Mouse (Mus musculus) kidney, embryonic 15.5 days (tissue): ENCODE data around the gene Rps7. TPM values are rescaled to one million over a fixed set of nuclear protein-coding genes. Genes with fewer than 3 reads are reported as not detected.

Experiments used
- ATAC-seq: fragments of 200-750 bp; cut with Nextera tagmentation; replicated peaks from 2 replicates; pipeline ENCODE4 v1.8.0; 2017; ENCODE audit warnings: moderate TSS enrichment; ENCODE audit not compliant: low FRiP score
- H3K27ac ChIP-seq: fragments of 300-500 bp; sonication (generic); 2 replicates; pipeline ENCODE4 v1.5.1; 2015; ENCODE audit warnings: mild to moderate bottlenecking, inconsistent platforms
- H3K27me3 ChIP-seq: fragments of 300-500 bp; sonication (generic); 2 replicates; pipeline ENCODE4 v1.6.1; 2015; ENCODE audit warnings: inconsistent platforms
- H3K36me3 ChIP-seq: fragments of 300-500 bp; sonication (generic); 2 replicates; pipeline ENCODE4 v1.6.1; 2015; ENCODE audit warnings: inconsistent platforms
- H3K4me1 ChIP-seq: fragments of 300-500 bp; sonication (generic); 2 replicates; pipeline ENCODE4 v1.6.1; 2015; ENCODE audit warnings: inconsistent platforms
- H3K4me2 ChIP-seq: fragments of 300-500 bp; sonication (generic); 2 replicates; pipeline ENCODE4 v1.6.1; 2015; ENCODE audit warnings: moderate library complexity, mild to moderate bottlenecking, inconsistent platforms
- H3K4me3 ChIP-seq: fragments of 300-500 bp; sonication (generic); replicated peaks from 2 replicates; pipeline ENCODE4 v1.5.1; 2015; ENCODE audit warnings: mild to moderate bottlenecking, inconsistent platforms
- H3K9ac ChIP-seq: fragments of 300-500 bp; sonication (generic); 2 replicates; pipeline ENCODE4 v1.6.1; 2015; ENCODE audit warnings: mild to moderate bottlenecking, inconsistent platforms
- H3K9me3 ChIP-seq: fragments of 300-500 bp; sonication (generic); replicated peaks from 2 replicates; pipeline ENCODE4 v1.6.1; 2016; ENCODE audit warnings: inconsistent platforms
- WGBS: fragments of 180-500 bp; shearing (Covaris S2); methylation state at CpG from one replicate; pipeline ENCODE4 v1.1.7; 2015; ENCODE audit warnings: mixed read lengths; 5-methylcytosine and 5-hydroxymethylcytosine counted together
- polyA plus RNA-seq: library from polyadenylated mRNA; unstranded; fragments of >200 nt; fragmentation: Nextera tagmentation; extraction: Ambion mirVana; gene quantifications from 2 replicates; pipeline ENCODE4 v1.2.1, GENCODE M21; 2015

Rps7 gene
- polyA plus RNA-seq, 1 experiment from 2014 or later: 680 TPM

GRCm38 (mm10) chr12:28636543-28636942, 790 bp upstream of the Rps7 start:
- Histone ChIP-seq H3K9ac (no peak overlapping the region), H3K27me3 (no peaks in the 10 kb centered on the region), H3K4me3 (peak overlapping the region; percentile 88), H3K9me3 (no peaks in the 10 kb centered on the region), H3K27ac (no peak overlapping the region), H3K4me1 (peaks cover 18% of the 10 kb centered on the region), H3K36me3 (peaks cover 33% of the 10 kb centered on the region), H3K4me2 (peak overlapping the region; percentile 71)
- ATAC-seq: no peak
- 92% methylated on average over 6 of the region's 6 CpGs for WGBS

GRCm38 (mm10) chr12:28635058-28635534, 657 bp downstream of the Rps7 start:
- Histone ChIP-seq H3K4me3 (peak overlapping the region; percentile 88), H3K9me3 (no peaks in the 10 kb centered on the region), H3K9ac (peak overlapping the region; percentile 98), H3K4me2 (peak overlapping the region; percentile 71), H3K27me3 (no peaks in the 10 kb centered on the region), H3K27ac (peak overlapping the region; percentile 89), H3K4me1 (peaks cover 18% of the 10 kb centered on the region), H3K36me3 (peaks cover 47% of the 10 kb centered on the region)
- WGBS: 1% methylated on average over 23 of the region's 23 CpGs
- ATAC-seq: peak; percentile 35; the same call in 1 of the 2 replicates

GRCm38 (mm10) chr12:28628436-28628835, 7.3 kb downstream of the Rps7 start:
- H3K9me3 ChIP-seq: no peaks in the 10 kb centered on the region
- peaks cover 56% of the 10 kb centered on the region for H3K36me3 ChIP-seq
- WGBS: 96% methylated on average over 2 of the region's 2 CpGs
- H3K4me2 ChIP-seq: no peak overlapping the region
- no peak for ATAC-seq
- H3K4me1 ChIP-seq: peaks cover 4% of the 10 kb centered on the region
- H3K27ac ChIP-seq: no peak overlapping the region; the same call in 1 of the 2 replicates
- no peaks in the 10 kb centered on the region for H3K27me3 ChIP-seq
- no peak overlapping the region for H3K4me3 ChIP-seq
- no peak overlapping the region for H3K9ac ChIP-seq

GRCm38 (mm10) chr12:28627092-28627491, 8.7 kb downstream of the Rps7 start:
- Histone ChIP-seq H3K36me3 (peaks cover 43% of the 10 kb centered on the region), H3K9ac (no peak overlapping the region), H3K9me3 (no peaks in the 10 kb centered on the region), H3K27me3 (no peaks in the 10 kb centered on the region), H3K4me2 (no peak overlapping the region), H3K27ac (no peak overlapping the region), H3K4me3 (no peak overlapping the region), H3K4me1 (peaks cover 12% of the 10 kb centered on the region)
- WGBS: 48% methylated on average over 4 of the region's 4 CpGs
- ATAC-seq: no peak

- Histone ChIP-seq H3K9ac (no peak overlapping the region), H3K9me3 (no peaks in the 10 kb centered on the region), H3K36me3 (peaks cover 26% of the 10 kb centered on the region), H3K27ac (no peak overlapping the region), H3K4me3 (no peak overlapping the region), H3K4me1 (peaks cover 25% of the 10 kb centered on the region), H3K27me3 (no peaks in the 10 kb centered on the region), H3K4me2 (no peak overlapping the region)
- no peak for ATAC-seq
- 75% methylated on average over 7 of the region's 7 CpGs for WGBS
Observed at GRCm38 (mm10) chr12:28625407-28625806, 10.3 kb downstream of the Rps7 start.

- H3K9ac ChIP-seq: no peak overlapping the region
- no peaks in the 10 kb centered on the region for H3K27me3 ChIP-seq
- H3K4me2 ChIP-seq: no peak overlapping the region
- no peak for ATAC-seq
- H3K9me3 ChIP-seq: no peaks in the 10 kb centered on the region
- H3K27ac ChIP-seq: no peak overlapping the region
- 89% methylated on average over 2 of the region's 2 CpGs for WGBS
- no peak overlapping the region for H3K4me3 ChIP-seq
- H3K4me1 ChIP-seq: peaks cover 25% of the 10 kb centered on the region
- peaks cover 15% of the 10 kb centered on the region for H3K36me3 ChIP-seq
Observed at GRCm38 (mm10) chr12:28624251-28624650, 11.5 kb downstream of the Rps7 start.

- peaks cover 25% of the 10 kb centered on the region for H3K4me1 ChIP-seq
- no peaks in the 10 kb centered on the region for H3K27me3 ChIP-seq
- H3K4me3 ChIP-seq: no peak within 1 kb of the TSS
- no peak within 1 kb of the TSS for H3K4me2 ChIP-seq
- no peak; the same call in 1 of the 2 replicates for ATAC-seq
- peak within 1 kb of the TSS; percentile 19 for H3K27ac ChIP-seq
- H3K9ac ChIP-seq: no peak within 1 kb of the TSS
- no peaks in the 10 kb centered on the region for H3K9me3 ChIP-seq
- WGBS: 38% methylated on average over 5 of the region's 5 CpGs
- peaks cover 4% of the 10 kb centered on the region for H3K36me3 ChIP-seq
Observed at GRCm38 (mm10) chr12:28623195-28623594, 12.6 kb downstream of the Rps7 start, which contains the start of gene Colec11. Colec11 (minus strand) TSS chr12:28623377.

- WGBS: 62% methylated on average over 1 of the region's 1 CpGs
- Histone ChIP-seq H3K4me3 (no peak overlapping the region), H3K9ac (no peak overlapping the region), H3K27me3 (no peaks in the 10 kb centered on the region), H3K4me1 (peaks cover 25% of the 10 kb centered on the region), H3K4me2 (no peak overlapping the region), H3K9me3 (no peaks in the 10 kb centered on the region), H3K36me3 (no peaks in the 10 kb centered on the region; the same call in 1 of the 2 replicates), H3K27ac (peak overlapping the region; percentile 19)
- no peak for ATAC-seq
Observed at GRCm38 (mm10) chr12:28622641-28623040, 13.1 kb downstream of the Rps7 start.

- Histone ChIP-seq H3K9me3 (no peaks in the 10 kb centered on the region), H3K4me1 (peaks cover 25% of the 10 kb centered on the region), H3K9ac (no peak overlapping the region), H3K4me3 (no peak overlapping the region), H3K36me3 (no peaks in the 10 kb centered on the region), H3K27ac (peak overlapping the region; percentile 19), H3K4me2 (0 out of 2 replicates have a peak overlapping the region, but pooled peaks have one; percentile 20), H3K27me3 (no peaks in the 10 kb centered on the region)
- no peak for ATAC-seq
- 46% methylated on average over 5 of the region's 5 CpGs for WGBS
Observed at GRCm38 (mm10) chr12:28622167-28622532, 13.6 kb downstream of the Rps7 start.

- Histone ChIP-seq H3K4me2 (peak overlapping the region; percentile 20), H3K4me3 (no peak overlapping the region), H3K27me3 (no peaks in the 10 kb centered on the region), H3K9me3 (no peaks in the 10 kb centered on the region), H3K36me3 (no peaks in the 10 kb centered on the region), H3K4me1 (peaks cover 25% of the 10 kb centered on the region), H3K27ac (peak overlapping the region; percentile 19), H3K9ac (no peak overlapping the region)
- ATAC-seq: 0 out of 2 replicates have a peak, but pooled peaks have one; percentile 47
- WGBS: 13% methylated on average over 7 of the region's 7 CpGs
Observed at GRCm38 (mm10) chr12:28621451-28622166, 14.1 kb downstream of the Rps7 start.

GRCm38 (mm10) chr12:28617297-28617696, 18.5 kb downstream of the Rps7 start:
- no peak overlapping the region for H3K4me2 ChIP-seq
- WGBS: 47% methylated on average over 4 of the region's 4 CpGs

GRCm38 (mm10) chr12:28614401-28614800, 21.4 kb downstream of the Rps7 start:
- Histone ChIP-seq H3K27me3 (no peaks in the 10 kb centered on the region), H3K4me2 (no peak overlapping the region), H3K4me3 (no peak overlapping the region), H3K27ac (no peak overlapping the region), H3K4me1 (no peaks in the 10 kb centered on the region), H3K36me3 (no peaks in the 10 kb centered on the region), H3K9ac (no peak overlapping the region), H3K9me3 (no peaks in the 10 kb centered on the region)
- no peak for ATAC-seq
- 62% methylated on average over 7 of the region's 7 CpGs for WGBS

More at GRCm38 (mm10) chr12:28617297-28617696, 18.5 kb downstream of the Rps7 start:
- H3K36me3 ChIP-seq: no peaks in the 10 kb centered on the region
- H3K9ac ChIP-seq: no peak overlapping the region
- no peak for ATAC-seq
- no peaks in the 10 kb centered on the region for H3K9me3 ChIP-seq
- H3K27me3 ChIP-seq: no peaks in the 10 kb centered on the region
- no peak overlapping the region for H3K27ac ChIP-seq
- no peak overlapping the region for H3K4me3 ChIP-seq
- peaks cover 16% of the 10 kb centered on the region for H3K4me1 ChIP-seq
